Mouse (Mus musculus) forebrain, embryonic 12.5 days (tissue): ENCODE data around the gene Urb2. TPM values are rescaled to one million over a fixed set of nuclear protein-coding genes. Genes with fewer than 3 reads are reported as not detected.

ENCODE experiments used
- ATAC-seq: fragments of 200-750 bp; cut with Nextera tagmentation; 2 replicates; pipeline ENCODE4 v1.8.0; 2017; ENCODE audit warnings: moderate TSS enrichment; ENCODE audit not compliant: low FRiP score
- H3K27ac ChIP-seq: fragments of 300-500 bp; sonication (generic); 2 replicates; pipeline ENCODE4 v1.5.1; 2016; ENCODE audit warnings: mild to moderate bottlenecking
- H3K27me3 ChIP-seq: fragments of 300-500 bp; sonication (generic); 2 replicates; pipeline ENCODE4 v1.6.1; 2016; ENCODE audit warnings: mild to moderate bottlenecking
- H3K36me3 ChIP-seq: fragments of 300-500 bp; sonication (generic); replicated peaks from 2 replicates; pipeline ENCODE4 v1.6.1; 2016; ENCODE audit warnings: mild to moderate bottlenecking
- H3K4me1 ChIP-seq: fragments of 300-500 bp; sonication (generic); 2 replicates; pipeline ENCODE4 v1.6.1; 2016
- H3K4me2 ChIP-seq: fragments of 300-500 bp; sonication (generic); 2 replicates; pipeline ENCODE4 v1.6.1; 2016; ENCODE audit warnings: mild to moderate bottlenecking, moderate library complexity
- H3K4me3 ChIP-seq: fragments of 300-500 bp; sonication (generic); replicated peaks from 2 replicates; pipeline ENCODE4 v1.5.1; 2016; ENCODE audit warnings: mild to moderate bottlenecking
- H3K9ac ChIP-seq: fragments of 300-500 bp; sonication (generic); 2 replicates; pipeline ENCODE4 v1.6.1; 2016; ENCODE audit warnings: mild to moderate bottlenecking
- H3K9me3 ChIP-seq: fragments of 300-500 bp; sonication (generic); 2 replicates; pipeline ENCODE4 v1.6.1; 2016
- WGBS: fragments of 180-500 bp; shearing (Covaris S2); methylation state at CpG from one replicate; pipeline ENCODE4 v1.1.7; 2016; 5-methylcytosine and 5-hydroxymethylcytosine counted together
- polyA plus RNA-seq: library from polyadenylated mRNA; unstranded; fragments of >200 nt; fragmentation: Nextera tagmentation; extraction: Ambion mirVana; gene quantifications from 2 replicates; pipeline ENCODE4 v1.2.1, GENCODE M21; 2016

Gene Urb2
- polyA plus RNA-seq, 1 experiment from 2014 or later: 6.5 TPM

GRCm38 (mm10) chr8:124056832-124057655, 35.7 kb downstream of the Urb2 start:
- no peak overlapping the region for H3K4me3 ChIP-seq
- ATAC-seq: no peak

GRCm38 (mm10) chr8:124066325-124067058, 45.2 kb downstream of the Urb2 start:
- Histone ChIP-seq H3K9me3 (no peaks in the 10 kb centered on the region), H3K4me2 (no peak overlapping the region), H3K36me3 (no peaks in the 10 kb centered on the region), H3K27me3 (peaks cover 2% of the 10 kb centered on the region; the same call in 1 of the 2 replicates), H3K27ac (no peak overlapping the region), H3K9ac (no peak overlapping the region), H3K4me3 (no peak overlapping the region), H3K4me1 (peaks cover 19% of the 10 kb centered on the region)
- WGBS: 78% methylated on average over 4 of the region's 4 CpGs
- ATAC-seq: no peak

More at GRCm38 (mm10) chr8:124056832-124057655, 35.7 kb downstream of the Urb2 start:
- no peak overlapping the region for H3K4me2 ChIP-seq
- no peak overlapping the region for H3K27ac ChIP-seq
- 82% methylated on average over 11 of the region's 11 CpGs for whole genome bisulfite sequencing
- no peak overlapping the region for H3K9ac ChIP-seq
- no peaks in the 10 kb centered on the region for H3K36me3 ChIP-seq
- no peaks in the 10 kb centered on the region for H3K9me3 ChIP-seq
- no peaks in the 10 kb centered on the region for H3K27me3 ChIP-seq
- no peaks in the 10 kb centered on the region for H3K4me1 ChIP-seq

- Histone ChIP-seq H3K27me3 (peaks cover 4% of the 10 kb centered on the region; the same call in 1 of the 2 replicates), H3K4me3 (no peak overlapping the region), H3K9me3 (no peaks in the 10 kb centered on the region), H3K9ac (no peak overlapping the region), H3K4me2 (no peak overlapping the region), H3K27ac (no peak overlapping the region), H3K4me1 (peaks cover 19% of the 10 kb centered on the region), H3K36me3 (no peaks in the 10 kb centered on the region)
- WGBS: 79% methylated on average over 4 of the region's 4 CpGs
- no peak for ATAC-seq
Observed at GRCm38 (mm10) chr8:124067059-124067750, 45.9 kb downstream of the Urb2 start.

- Histone ChIP-seq H3K27ac (peak overlapping the region; percentile 79), H3K27me3 (0 out of 2 replicates have a peak, but pooled peaks cover 4% of the 10 kb centered on the region), H3K4me3 (no peak overlapping the region), H3K9me3 (no peaks in the 10 kb centered on the region), H3K4me2 (no peak overlapping the region), H3K4me1 (peaks cover 19% of the 10 kb centered on the region), H3K36me3 (no peaks in the 10 kb centered on the region), H3K9ac (no peak overlapping the region)
- peak; percentile 68; the same call in 1 of the 2 replicates for ATAC-seq
- WGBS: 25% methylated on average over 18 of the region's 18 CpGs
Observed at GRCm38 (mm10) chr8:124070363-124071324, 49.3 kb downstream of the Urb2 start.

GRCm38 (mm10) chr8:124075977-124076376, 54.7 kb downstream of the Urb2 start:
- H3K4me1 ChIP-seq: peaks cover 19% of the 10 kb centered on the region
- no peak overlapping the region for H3K27ac ChIP-seq
- 73% methylated on average over 8 of the region's 8 CpGs for WGBS
- no peaks in the 10 kb centered on the region for H3K9me3 ChIP-seq
- no peak overlapping the region for H3K4me2 ChIP-seq
- 0 out of 2 replicates have a peak, but pooled peaks cover 7% of the 10 kb centered on the region for H3K27me3 ChIP-seq
- H3K4me3 ChIP-seq: no peak overlapping the region
- no peak for ATAC-seq
- no peaks in the 10 kb centered on the region for H3K36me3 ChIP-seq
- H3K9ac ChIP-seq: no peak overlapping the region

- no peak overlapping the region for H3K27ac ChIP-seq
Observed at GRCm38 (mm10) chr8:124076416-124076815, 55.1 kb downstream of the Urb2 start.

GRCm38 (mm10) chr8:124077377-124077776, 56.1 kb downstream of the Urb2 start:
- H3K27ac ChIP-seq: no peak overlapping the region
- no peak for ATAC-seq
- H3K4me1 ChIP-seq: peaks cover 18% of the 10 kb centered on the region; the same call in 1 of the 2 replicates
- no peak overlapping the region for H3K9ac ChIP-seq
- no peaks in the 10 kb centered on the region for H3K9me3 ChIP-seq
- 0 out of 2 replicates have a peak, but pooled peaks cover 3% of the 10 kb centered on the region for H3K27me3 ChIP-seq
- no peaks in the 10 kb centered on the region for H3K36me3 ChIP-seq
- no peak overlapping the region for H3K4me2 ChIP-seq
- WGBS: 85% methylated on average over 8 of the region's 8 CpGs
- H3K4me3 ChIP-seq: no peak overlapping the region

More at GRCm38 (mm10) chr8:124076416-124076815, 55.1 kb downstream of the Urb2 start:
- H3K27me3 ChIP-seq: 0 out of 2 replicates have a peak, but pooled peaks cover 5% of the 10 kb centered on the region
- H3K9ac ChIP-seq: no peak overlapping the region
- no peaks in the 10 kb centered on the region for H3K9me3 ChIP-seq
- H3K4me2 ChIP-seq: no peak overlapping the region
- H3K4me3 ChIP-seq: no peak overlapping the region
- H3K36me3 ChIP-seq: no peaks in the 10 kb centered on the region
- peaks cover 18% of the 10 kb centered on the region; the same call in 1 of the 2 replicates for H3K4me1 ChIP-seq
- WGBS: 63% methylated on average over 3 of the region's 3 CpGs
- no peak for ATAC-seq

- Histone ChIP-seq H3K4me3 (no peak overlapping the region), H3K9me3 (no peaks in the 10 kb centered on the region), H3K4me1 (peaks cover 18% of the 10 kb centered on the region; the same call in 1 of the 2 replicates), H3K27ac (no peak overlapping the region), H3K9ac (no peak overlapping the region), H3K27me3 (0 out of 2 replicates have a peak, but pooled peaks cover 3% of the 10 kb centered on the region), H3K36me3 (no peaks in the 10 kb centered on the region), H3K4me2 (no peak overlapping the region)
- ATAC-seq: no peak
- 77% methylated on average over 10 of the region's 10 CpGs for WGBS
Observed at GRCm38 (mm10) chr8:124077998-124078397, 56.7 kb downstream of the Urb2 start.

- Histone ChIP-seq H3K9me3 (no peaks in the 10 kb centered on the region), H3K4me2 (no peak overlapping the region), H3K36me3 (no peaks in the 10 kb centered on the region), H3K9ac (no peak overlapping the region), H3K4me3 (no peak overlapping the region), H3K27me3 (0 out of 2 replicates have a peak, but pooled peaks cover 3% of the 10 kb centered on the region), H3K27ac (no peak overlapping the region), H3K4me1 (peaks cover 18% of the 10 kb centered on the region; the same call in 1 of the 2 replicates)
- ATAC-seq: no peak
- WGBS: 81% methylated on average over 7 of the region's 7 CpGs
Observed at GRCm38 (mm10) chr8:124078969-124079368, 57.7 kb downstream of the Urb2 start.

- Histone ChIP-seq H3K4me3 (no peak overlapping the region), H3K27me3 (0 out of 2 replicates have a peak, but pooled peaks cover 3% of the 10 kb centered on the region), H3K4me1 (peaks cover 18% of the 10 kb centered on the region; the same call in 1 of the 2 replicates), H3K27ac (no peak overlapping the region), H3K36me3 (no peaks in the 10 kb centered on the region), H3K4me2 (no peak overlapping the region), H3K9me3 (no peaks in the 10 kb centered on the region), H3K9ac (no peak overlapping the region)
- WGBS: 86% methylated on average over 21 of the region's 21 CpGs
- ATAC-seq: no peak
Observed at GRCm38 (mm10) chr8:124080467-124081326, 59.4 kb downstream of the Urb2 start.
